Mouse (Mus musculus) CD4-positive, CD25-positive, alpha-beta regulatory T cell (primary cell): ENCODE measurements around the gene Gm42517. TPM values are rescaled to one million over a fixed set of nuclear protein-coding genes. Genes with fewer than 3 reads are reported as not detected.

ENCODE experiments used
- polyA plus RNA-seq: library from polyadenylated mRNA; unstranded; fragments of 100-300 nt; shearing (Covaris generic); gene quantifications from one replicate; pipeline ENCODE4 v1.2.1, GENCODE M21; 2017

Gm42517 gene
- not detected for polyA plus RNA-seq

DNA sequence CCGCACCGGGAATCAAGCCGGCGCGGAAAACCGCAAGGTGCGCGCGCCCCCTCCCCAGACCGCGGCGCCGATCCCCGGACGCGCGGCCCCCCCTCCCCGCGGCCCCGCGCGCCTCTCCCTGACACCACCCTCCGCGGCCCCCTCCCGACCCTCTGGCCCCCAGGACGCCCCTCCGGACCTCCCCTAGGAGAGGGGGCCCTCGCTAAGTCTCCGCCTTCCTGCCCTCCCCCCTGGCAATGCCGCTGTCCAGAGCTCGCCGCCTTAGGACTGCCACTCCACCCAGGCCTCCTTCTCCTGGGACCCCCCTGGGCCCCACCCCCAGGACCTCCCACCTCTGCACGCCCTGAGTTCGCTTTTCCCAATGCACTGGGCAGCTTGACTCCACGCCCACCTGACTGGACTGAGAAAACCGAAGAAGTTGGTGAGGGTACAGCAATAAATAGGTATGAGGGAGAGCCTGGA, at the start of gene Gm42517:
Gm42517 (minus strand) TSS at position 52 of the 462 bp plus-strand sequence.

DNA sequence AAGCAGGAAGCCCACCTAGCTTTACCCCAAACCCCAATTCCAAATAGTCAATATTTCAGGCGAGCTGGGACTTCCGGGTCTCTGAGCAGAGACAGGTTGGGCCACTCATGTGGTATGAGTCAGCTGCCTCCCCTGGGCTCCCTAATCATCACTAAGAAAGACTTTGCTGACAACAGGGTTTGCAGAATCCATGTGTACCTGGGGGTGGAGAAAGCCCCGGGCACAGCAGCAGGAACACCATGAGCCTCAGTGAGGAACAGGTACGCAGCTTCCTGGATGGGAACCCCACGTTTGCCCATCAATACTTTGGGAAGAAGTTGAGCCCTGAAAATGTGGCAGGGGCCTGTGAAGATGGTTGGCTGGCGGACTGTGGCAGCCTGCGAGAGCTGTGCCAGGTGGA, 20.5 kb upstream of the Gm42517 start, which contains the start of gene Pde6b:
Pde6b (plus strand) TSS at position 191 of the 400 bp plus-strand sequence.

Other genes starting within 250 kb of the Gm42517 start
- gene Tmed5, start 235.3 kb downstream of the Gm42517 start, polyA plus RNA-seq, result 80.4 TPM
- gene Ccdc18, start 235.0 kb downstream of the Gm42517 start, polyA plus RNA-seq, result 0.87 TPM
- 75.2 TPM for gene Dr1, start 99.0 kb downstream of the Gm42517 start, polyA plus RNA-seq
- gene Pigg, start 55.3 kb downstream of the Gm42517 start, polyA plus RNA-seq, result 4.1 TPM
- gene Pde6b, start 20.5 kb upstream of the Gm42517 start, polyA plus RNA-seq, result 1.4 TPM
- 173 TPM for gene Atp5k, start 66.5 kb upstream of the Gm42517 start, polyA plus RNA-seq
- not detected for gene Mfsd7a, start 81.0 kb upstream of the Gm42517 start, polyA plus RNA-seq
- gene Pcgf3, start 93.3 kb upstream of the Gm42517 start, polyA plus RNA-seq, result 13.6 TPM
- gene Cplx1, start 182.1 kb upstream of the Gm42517 start, polyA plus RNA-seq, result not detected